Mouse (Mus musculus) small intestine, adult 2 months (tissue): ENCODE measurements around the gene Stard5.

ENCODE experiments used
- CTCF ChIP-seq: fragments of 200-500 bp; IDR thresholded peaks from 2 replicates; pipeline ENCODE4 v1.5.1; 2012; ENCODE audit warnings: low read depth, mild to moderate bottlenecking, control low read depth, inconsistent platforms, low read length, moderate library complexity, mixed read lengths; ENCODE audit not compliant: insufficient replicate concordance, insufficient read length; ENCODE audit errors: extremely low read depth
- POLR2A ChIP-seq: fragments of 200-500 bp; IDR thresholded peaks from 2 replicates; pipeline ENCODE4 v1.6.1; 2012; ENCODE audit warnings: low read depth, mild to moderate bottlenecking, control low read depth, inconsistent platforms, low read length, moderate library complexity

- TF ChIP-seq CTCF (no peak), POLR2A (no peak)
Measured at GRCm38 (mm10) chr7:83597063-83597462, 34.7 kb upstream of the Stard5 start.
